Mouse (Mus musculus) cerebellum, adult 2 months (tissue): ENCODE data around the gene Ihh. TPM values are rescaled to one million over a fixed set of nuclear protein-coding genes. Genes with fewer than 3 reads are reported as not detected.

Source experiments
- DNase-seq, 2 experiments: peaks; one replicate each; pipeline ENCODE4 v3.0.0; 2021
- H3K27ac ChIP-seq: fragments of 200-500 bp; 2 replicates; pipeline ENCODE4 v1.5.1; 2012; ENCODE audit warnings: low read length, control low read depth, inconsistent platforms; ENCODE audit not compliant: insufficient read depth
- H3K27me3 ChIP-seq: fragments of 200-500 bp; 2 replicates; pipeline ENCODE4 v1.6.1; 2012; ENCODE audit warnings: inconsistent platforms, mild to moderate bottlenecking, low read length, moderate library complexity; ENCODE audit not compliant: control insufficient read depth, insufficient read depth
- H3K4me1 ChIP-seq: fragments of 200-500 bp; 2 replicates; pipeline ENCODE4 v1.6.1; 2011; ENCODE audit warnings: low read length; ENCODE audit not compliant: control insufficient read depth, insufficient read depth
- H3K4me3 ChIP-seq: fragments of 200-500 bp; replicated peaks from 2 replicates; pipeline ENCODE3; 2011; ENCODE audit warnings: mild to moderate bottlenecking, low read depth, low read length, control low read depth; ENCODE audit not compliant: insufficient read depth
- CTCF ChIP-seq: fragments of 200-500 bp; IDR thresholded peaks from 2 replicates; pipeline ENCODE4 v1.5.1; 2011; ENCODE audit warnings: low read depth, mild to moderate bottlenecking, control low read depth, low read length, moderate library complexity, borderline replicate concordance; ENCODE audit not compliant: insufficient read depth
- POLR2A ChIP-seq: fragments of 200-500 bp; IDR thresholded peaks from 2 replicates; pipeline ENCODE4 v1.6.1; 2011; ENCODE audit warnings: low read length, control low read depth, borderline replicate concordance; ENCODE audit not compliant: insufficient read depth
- WGBS: fragments of 180-500 bp; shearing (Covaris S2); methylation state at CpG from one replicate; pipeline ENCODE4 v1.1.7; 2018; 5-methylcytosine and 5-hydroxymethylcytosine counted together
- polyA plus RNA-seq: library from polyadenylated mRNA; depleted of rRNA; stranded (reverse); fragments of >200 nt; gene quantifications from 2 replicates; pipeline ENCODE4 v1.2.3, GENCODE M21; 2012

Ihh gene
- polyA plus RNA-seq, 1 experiment = 0.49 TPM

DNA sequence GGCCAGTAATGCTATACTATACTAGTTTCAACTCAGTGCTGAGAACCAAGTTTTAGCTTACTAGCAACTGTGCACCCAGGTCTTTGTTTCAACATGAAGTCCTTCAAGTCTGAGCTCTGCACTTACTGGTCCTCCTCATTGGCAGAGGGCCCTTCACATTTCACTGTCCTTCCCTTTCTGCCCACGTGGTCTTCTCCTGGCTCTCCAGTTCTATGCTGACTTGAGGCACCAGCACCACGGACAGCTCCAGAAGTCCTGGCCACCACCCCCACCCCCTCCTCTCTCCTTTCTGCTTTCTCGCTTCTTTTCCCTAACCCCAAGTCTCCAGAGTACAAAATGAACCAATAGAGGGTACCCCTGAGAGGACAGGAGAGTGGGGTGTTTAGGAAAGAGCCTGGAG lies 11.7 kb downstream of the Ihh start:
- H3K4me1 ChIP-seq = no peaks in the 10 kb centered on the region
- no peak for TF ChIP-seq POLR2A
- no peak for TF ChIP-seq CTCF
- no peaks in the 10 kb centered on the region for H3K27me3 ChIP-seq
- no peak overlapping the region for H3K27ac ChIP-seq
- 7% methylated on average over 3 of the region's 3 CpGs for WGBS
- DNase-seq = no peak
- no peak overlapping the region for H3K4me3 ChIP-seq

DNA sequence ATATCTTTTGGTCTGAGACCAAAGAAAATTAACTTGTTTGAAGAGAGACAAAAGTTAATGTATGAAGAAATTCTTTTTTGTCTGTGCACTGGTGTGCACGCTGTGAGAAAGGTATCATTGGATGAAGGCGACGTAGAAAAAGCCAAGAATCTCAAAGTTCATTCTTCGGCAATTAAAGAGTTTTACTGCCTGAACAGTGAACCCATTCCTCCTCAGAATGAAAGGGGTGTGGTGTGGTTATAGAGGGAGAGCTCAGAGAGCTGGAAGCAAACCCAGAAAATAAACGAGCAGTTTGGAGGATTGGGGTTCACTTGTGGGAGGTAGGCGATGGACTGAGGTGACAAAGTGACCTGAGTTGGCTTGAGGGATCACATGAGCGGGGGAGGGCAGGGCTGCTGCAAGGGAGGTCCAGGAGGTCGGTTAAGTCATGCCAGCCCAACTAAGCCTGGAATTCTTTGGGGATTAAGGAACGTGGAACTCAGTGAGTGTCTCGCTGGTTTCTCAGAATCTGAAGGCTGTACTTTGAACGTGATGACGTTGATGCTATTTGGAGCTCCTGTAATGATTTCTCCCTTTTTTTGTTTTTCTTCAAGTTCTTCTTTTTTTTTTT lies 15.1 kb downstream of the Ihh start:
- no peak for DNase-seq
- WGBS = 50% methylated on average over 12 of the region's 12 CpGs
- no peak for TF ChIP-seq POLR2A
- no peak for TF ChIP-seq CTCF
- no peak overlapping the region for H3K4me3 ChIP-seq
- H3K27ac ChIP-seq = no peak overlapping the region
- no peaks in the 10 kb centered on the region for H3K27me3 ChIP-seq
- no peaks in the 10 kb centered on the region for H3K4me1 ChIP-seq

GRCm38 (mm10) chr1:74935402-74935801 lies 16.1 kb downstream of the Ihh start, which contains the start of gene Cfap65:
Gene Cfap65, minus strand, starts transcription at chr1:74935599.
- under 1% methylated on average over 18 of the region's 18 CpGs for WGBS
- no peak for TF ChIP-seq POLR2A
- Histone ChIP-seq H3K4me3 (peak within 1 kb of the TSS; percentile 39), H3K27me3 (no peaks in the 10 kb centered on the region), H3K4me1 (no peaks in the 10 kb centered on the region), H3K27ac (no peak within 1 kb of the TSS)
- peak; percentile 38 to 39 for DNase-seq

DNA sequence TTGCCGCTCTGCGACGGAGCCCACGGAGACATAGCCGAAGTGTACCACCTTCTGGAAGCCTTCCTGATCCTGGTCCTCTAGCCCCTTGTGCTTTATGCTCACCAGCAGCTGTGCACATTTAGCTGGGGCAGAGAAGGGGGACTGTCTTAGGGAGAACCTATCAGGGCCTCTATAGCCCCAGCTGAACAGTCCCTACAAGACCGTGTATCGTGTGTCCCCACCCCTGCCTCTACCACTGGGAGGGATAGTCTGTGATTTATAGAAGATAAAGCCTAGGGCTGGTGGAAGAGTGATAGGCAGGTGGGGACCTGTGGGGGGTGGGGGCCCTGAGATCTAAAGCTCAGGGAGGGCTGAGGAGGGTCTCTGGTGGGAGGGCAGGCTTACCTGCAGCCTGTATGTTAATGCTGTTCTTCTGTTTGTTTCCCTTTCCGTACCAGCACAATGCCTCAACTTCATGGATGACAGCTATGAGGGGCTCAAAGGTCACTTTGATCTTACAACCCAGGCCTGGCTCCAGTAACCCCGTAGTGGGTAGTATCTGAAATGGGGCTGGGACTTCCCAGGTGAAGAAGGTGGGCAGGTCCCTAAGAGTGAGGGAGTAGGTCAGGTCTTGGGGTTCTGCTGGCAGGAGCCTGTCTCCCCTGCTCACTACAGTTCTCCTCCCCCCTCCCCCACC lies 23.7 kb downstream of the Ihh start:
- H3K27ac ChIP-seq = no peak overlapping the region
- H3K4me1 ChIP-seq = no peaks in the 10 kb centered on the region
- no peak overlapping the region for H3K4me3 ChIP-seq
- TF ChIP-seq CTCF (no peak), POLR2A (no peak)
- 86% methylated on average over 9 of the region's 9 CpGs for WGBS
- no peaks in the 10 kb centered on the region for H3K27me3 ChIP-seq
- no peak for DNase-seq

DNA sequence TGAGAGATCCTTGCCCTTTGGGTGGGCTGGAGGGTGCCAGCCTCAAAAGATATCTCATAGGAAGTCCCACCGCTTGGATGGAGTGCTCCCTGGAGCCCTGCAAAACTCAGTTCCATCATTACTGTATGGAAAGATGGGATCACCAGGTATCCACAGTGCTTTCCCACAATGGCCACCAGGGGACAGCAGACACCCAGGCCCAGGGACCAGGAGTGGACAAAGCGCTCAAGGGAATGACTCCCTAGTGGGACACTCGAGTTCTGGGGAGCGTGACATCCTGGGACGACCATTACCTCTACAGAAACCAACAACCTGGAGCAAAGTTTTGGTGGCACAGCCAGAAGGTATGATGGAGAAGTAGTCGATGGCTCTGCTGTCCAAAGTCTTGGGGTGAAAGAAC lies 24.8 kb downstream of the Ihh start:
- peak; percentile 29 to 44 for DNase-seq

GRCm38 (mm10) chr1:74924464-74924863 lies 27.0 kb downstream of the Ihh start:
- no peak for TF ChIP-seq POLR2A

More for the DNA sequence above, 24.8 kb downstream of the Ihh start:
- Histone ChIP-seq H3K4me3 (no peak overlapping the region), H3K27me3 (no peaks in the 10 kb centered on the region), H3K27ac (no peak overlapping the region), H3K4me1 (no peaks in the 10 kb centered on the region)
- 34% methylated on average over 6 of the region's 6 CpGs for WGBS
- TF ChIP-seq CTCF (peak; percentile 82), POLR2A (no peak)

GRCm38 (mm10) chr1:74915706-74916105 lies 35.8 kb downstream of the Ihh start:
- Histone ChIP-seq H3K4me3 (no peak overlapping the region), H3K27me3 (no peaks in the 10 kb centered on the region), H3K4me1 (no peaks in the 10 kb centered on the region), H3K27ac (no peak overlapping the region)
- whole genome bisulfite sequencing = 19% methylated on average over 13 of the region's 13 CpGs
- DNase-seq = no peak
- no peak for TF ChIP-seq POLR2A
- TF ChIP-seq CTCF = no peak; the same call in 1 of the 2 replicates

More at GRCm38 (mm10) chr1:74924464-74924863, 27.0 kb downstream of the Ihh start:
- Histone ChIP-seq H3K27ac (no peak overlapping the region), H3K4me1 (no peaks in the 10 kb centered on the region), H3K4me3 (no peak overlapping the region), H3K27me3 (no peaks in the 10 kb centered on the region)
- 56% methylated on average over 4 of the region's 4 CpGs for WGBS
- DNase-seq = no peak

- DNase-seq = no peak
- TF ChIP-seq POLR2A (no peak), CTCF (no peak)
- Histone ChIP-seq H3K27ac (no peak overlapping the region), H3K27me3 (no peaks in the 10 kb centered on the region; the same call in 1 of the 2 replicates), H3K4me3 (no peak overlapping the region), H3K4me1 (no peaks in the 10 kb centered on the region)
- 21% methylated on average over 6 of the region's 6 CpGs for WGBS
Measured at GRCm38 (mm10) chr1:74902191-74902590, 49.3 kb downstream of the Ihh start.
